Mouse (Mus musculus): ENCODE measurements at regions not wholly inside any gene's neighbourhood (a gene's known extent, or its start where the extent isn't known, plus 50 kb on each side); places are given as distances from the start of the nearest gene placed in this dataset.

GRCm38 (mm10) chr8:34456543-34456942 lies 345.0 kb upstream of the Gm10131 start:
- TF ChIP-seq CTCF (IDR thresholded peaks at IDR 0.05; ENCODE audit: extremely low read depth, insufficient read depth, low read length) (no peak), POLR2A (IDR thresholded peaks at IDR 0.05; ENCODE audit: extremely low read depth, insufficient read depth, low read length) (no peak)

Measured in cortical plate, adult 2 months (tissue).